ENCODE assay signal across 8 mouse cellular contexts in genomic region chr1:182408684-182409327, GRCm38 (mm10). TPM values are rescaled to one million over a fixed set of nuclear protein-coding genes. Genes with fewer than 3 reads are reported as not detected.
DNase-seq lines count a peak whose midpoint lies in the region; ATAC-seq and TF ChIP-seq lines count a peak whose summit lies in the region.

TSS of gene Trp53bp2 (plus strand) at chr1:182409172.

- under 1% methylated on average over 59 of the region's 71 CpGs for WGBS in forebrain, embryonic 13.5 days
- under 1% methylated on average over 71 of the region's 71 CpGs for WGBS in large intestine, adult 2 months
- WGBS in liver, postnatal 0 days (ENCODE audit: insufficient replicate concordance): under 1% methylated on average over 63 of the region's 71 CpGs
- 0% methylated on average over 68 of the region's 71 CpGs for WGBS in neural tube, embryonic 14.5 days

- no peak for TF ChIP-seq CTCF in E14TG2a.4 (conservative IDR thresholded peaks at IDR 0.05; ENCODE audit: low read length)
- TF ChIP-seq CTCF in liver, postnatal 0 days (IDR thresholded peaks at IDR 0.05; ENCODE audit: low read depth): peak; percentile 68

- peak within 1 kb of the TSS; percentile 83 for H3K4me2 ChIP-seq in forebrain, embryonic 13.5 days
- peak within 1 kb of the TSS; percentile 94 for H3K4me2 ChIP-seq in liver, postnatal 0 days (ENCODE audit: low read depth, low read length)
- H3K4me2 ChIP-seq in neural tube, embryonic 14.5 days (ENCODE audit: low read depth, low read length): peak within 1 kb of the TSS; percentile 64

- peak within 1 kb of the TSS; percentile 93 for H3K9ac ChIP-seq in forebrain, embryonic 13.5 days
- H3K9ac ChIP-seq in liver, postnatal 0 days (replicated peaks): peak within 1 kb of the TSS; percentile 87
- H3K9ac ChIP-seq in neural tube, embryonic 14.5 days (replicated peaks; ENCODE audit: low read depth, low read length): peak within 1 kb of the TSS; percentile 77

- no peaks in the 10 kb centered on the region for H3K36me3 ChIP-seq in E14TG2a.4 (ENCODE audit: insufficient read depth, low read length)
- no peaks in the 10 kb centered on the region for H3K36me3 ChIP-seq in forebrain, embryonic 13.5 days (ENCODE audit: poor library complexity, severe bottlenecking)
- no peaks in the 10 kb centered on the region for H3K36me3 ChIP-seq in liver, postnatal 0 days (replicated peaks; ENCODE audit: insufficient read depth, low read length)
- H3K36me3 ChIP-seq in neural tube, embryonic 14.5 days (ENCODE audit: control insufficient read depth, insufficient read depth, low read length): no peaks in the 10 kb centered on the region

- ATAC-seq in forebrain, embryonic 13.5 days: peak; percentile 96
- ATAC-seq in liver, postnatal 0 days: peak; percentile 93
- peak; percentile 96 for ATAC-seq in neural tube, embryonic 14.5 days (ENCODE audit: low read depth)

- no peaks in the 10 kb centered on the region for H3K27me3 ChIP-seq in E14TG2a.4 (ENCODE audit: insufficient read depth, low read length)
- no peaks in the 10 kb centered on the region for H3K27me3 ChIP-seq in forebrain, embryonic 13.5 days
- no peaks in the 10 kb centered on the region for H3K27me3 ChIP-seq in liver, postnatal 0 days (ENCODE audit: insufficient read depth, low read length)
- no peaks in the 10 kb centered on the region for H3K27me3 ChIP-seq in neural tube, embryonic 14.5 days (ENCODE audit: control insufficient read depth, insufficient read depth, low read length)

- peaks cover 15% of the 10 kb centered on the region for H3K4me1 ChIP-seq in E14TG2a.4 (replicated peaks; ENCODE audit: low read depth, low read length)
- peaks cover 39% of the 10 kb centered on the region for H3K4me1 ChIP-seq in forebrain, embryonic 13.5 days
- peaks cover 23% of the 10 kb centered on the region; the same call in 1 of the 2 replicates for H3K4me1 ChIP-seq in liver, postnatal 0 days (ENCODE audit: insufficient read depth)
- peaks cover 17% of the 10 kb centered on the region for H3K4me1 ChIP-seq in neural tube, embryonic 14.5 days (ENCODE audit: control insufficient read depth, insufficient read depth, low read length)

- peak; percentile 97 for DNase-seq in c-Kit-positive CD71-positive TER-119-positive erythroid progenitor cells, embryonic 14.5 days (ENCODE audit: low spot score)
- DNase-seq in heart, postnatal 10 days: peak; percentile 99
- DNase-seq in large intestine, adult 2 months (ENCODE audit: low read depth, low spot score): peak; percentile 93
- peak; percentile 100 for DNase-seq in liver, postnatal 0 days
- DNase-seq in testis, postnatal 10 days (ENCODE audit: low spot score): peak; percentile 100

- no peak for TF ChIP-seq EP300 in liver, postnatal 0 days (IDR thresholded peaks at IDR 0.05; ENCODE audit: low read depth)

- peak within 1 kb of the TSS; percentile 94 for H3K27ac ChIP-seq in forebrain, embryonic 13.5 days
- H3K27ac ChIP-seq in liver, postnatal 0 days (ENCODE audit: low read depth): peak within 1 kb of the TSS; percentile 90
- H3K27ac ChIP-seq in neural tube, embryonic 14.5 days (ENCODE audit: low read depth, low read length): peak within 1 kb of the TSS; percentile 87

- intact Hi-C loops in heart, postnatal 10 days (cut with DNase I): loop anchor here (2.0 kb wide), 1 partner anchor 68 kb away; the partner anchor contains the start of gene Fbxo28

- H3K4me3 ChIP-seq in E14TG2a.4 (replicated peaks; ENCODE audit: low read length): peak within 1 kb of the TSS; percentile 90
- peak within 1 kb of the TSS; percentile 84 for H3K4me3 ChIP-seq in forebrain, embryonic 13.5 days
- peak within 1 kb of the TSS; percentile 83 for H3K4me3 ChIP-seq in liver, postnatal 0 days (ENCODE audit: low read depth, low read length)
- peak within 1 kb of the TSS; percentile 60 for H3K4me3 ChIP-seq in neural tube, embryonic 14.5 days (ENCODE audit: low read depth, low read length)

- no peaks in the 10 kb centered on the region for H3K9me3 ChIP-seq in E14TG2a.4 (ENCODE audit: low read length)
- H3K9me3 ChIP-seq in forebrain, embryonic 13.5 days (replicated peaks): no peaks in the 10 kb centered on the region
- no peaks in the 10 kb centered on the region for H3K9me3 ChIP-seq in liver, postnatal 0 days (ENCODE audit: low read length)
- H3K9me3 ChIP-seq in neural tube, embryonic 14.5 days (ENCODE audit: control insufficient read depth, low read length): no peaks in the 10 kb centered on the region

RNA-seq across cellular contexts. Expression of gene Trp53bp2, which starts in this region (rescaled TPM):
- polyA plus RNA-seq in forebrain, embryonic 13.5 days (2015; fragmentation: Nextera tagmentation; extraction: Ambion mirVana): 24.1 and 25.2 TPM in 2 replicates
- total RNA-seq in heart, postnatal 10 days (2021): 10 to 100 TPM; 17.2 to 20.3 TPM
- 9.8 and 20.4 TPM in 2 replicates for polyA plus RNA-seq in large intestine, adult 2 months (2012; rRNA removed)
- 3.3 and 4.1 TPM in 2 replicates for polyA plus RNA-seq in liver, postnatal 0 days (2015; fragmentation: Nextera tagmentation; extraction: Ambion mirVana)
- polyA plus RNA-seq in neural tube, embryonic 14.5 days (2014; fragmentation: Nextera tagmentation; extraction: Ambion mirVana): 16.9 and 23.8 TPM in 2 replicates

Comparison
In these comparisons a context has a peak if more than half of its experiments do, and no peak if none do; other contexts are left out.
1. Peak in every context shown above with its lines: DNase-seq, ATAC-seq, H3K4me3 ChIP-seq and H3K27ac ChIP-seq.